Mouse (Mus musculus): Measurements from ENCODE around the gene Cln5.

Gene Cln5

DNA sequence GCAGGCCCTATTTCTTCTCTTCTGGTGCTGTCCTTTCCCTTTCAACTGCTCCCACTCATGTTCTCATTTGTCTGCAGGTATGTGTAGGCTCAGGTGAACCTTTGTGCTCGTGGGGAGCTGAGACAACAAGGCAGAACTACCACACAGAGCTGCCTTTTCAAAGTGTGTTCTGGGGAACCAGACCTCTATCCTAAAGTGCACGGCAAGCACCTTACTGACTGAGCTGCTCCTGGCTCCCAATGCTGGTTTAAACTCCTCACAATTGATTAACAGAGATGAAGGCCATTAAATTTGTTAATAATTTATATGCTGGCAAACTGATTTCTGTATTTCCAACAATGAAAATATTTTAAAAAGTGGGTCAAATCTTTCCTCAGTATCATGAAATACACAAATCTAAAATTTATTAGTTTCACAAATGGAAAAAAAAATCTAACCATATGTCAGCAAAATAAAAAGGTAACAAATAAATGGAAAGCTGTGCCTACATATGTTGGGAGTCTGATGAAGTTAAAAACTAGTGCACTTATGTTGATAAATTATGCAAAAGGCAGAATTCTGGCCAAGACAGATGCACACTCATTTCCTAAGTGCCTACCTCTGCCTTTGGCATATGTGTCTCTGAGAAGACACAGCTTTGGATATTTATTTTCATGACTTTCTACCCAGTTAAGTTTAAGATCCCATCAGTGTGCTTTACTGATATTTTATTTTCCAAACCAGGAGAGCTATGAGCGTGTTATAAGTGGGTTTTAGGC, 42.8 kb downstream of the Cln5 start:
- no peak for DNase-seq (ENCODE audit: low spot score)

DNA sequence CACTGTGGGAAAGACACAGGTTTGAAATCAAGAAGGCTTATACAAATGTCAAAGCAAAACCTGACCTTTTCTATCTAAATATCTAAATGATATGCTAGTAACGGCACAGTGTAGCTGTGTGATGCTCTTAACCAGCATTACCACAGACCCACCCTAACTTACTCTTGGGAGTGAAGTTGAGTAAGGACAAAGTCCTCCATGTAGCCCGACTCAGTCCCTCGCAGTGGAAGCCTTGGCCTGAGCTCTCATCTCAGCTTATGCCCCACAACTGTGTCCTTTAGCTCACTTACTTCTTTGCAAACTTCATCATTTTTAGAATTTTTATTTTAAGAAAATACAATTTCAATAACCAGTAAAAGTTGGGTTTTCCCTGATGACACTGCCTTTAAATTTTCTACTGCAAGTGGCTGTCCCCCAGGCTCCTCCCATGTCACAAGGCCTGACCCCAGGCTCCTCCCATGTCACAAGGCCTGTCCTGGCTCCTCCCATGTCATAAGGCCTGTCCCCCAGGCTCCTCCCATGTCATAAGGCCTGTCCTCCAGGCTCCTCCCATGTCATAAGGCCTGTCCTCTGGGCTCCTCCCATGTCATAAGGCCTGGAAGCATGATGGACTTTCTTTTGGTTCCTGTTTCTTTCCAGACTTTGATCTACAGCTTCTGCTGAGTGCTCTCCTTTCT, 45.1 kb downstream of the Cln5 start:
- DNase-seq (ENCODE audit: low spot score) = no peak

DNA sequence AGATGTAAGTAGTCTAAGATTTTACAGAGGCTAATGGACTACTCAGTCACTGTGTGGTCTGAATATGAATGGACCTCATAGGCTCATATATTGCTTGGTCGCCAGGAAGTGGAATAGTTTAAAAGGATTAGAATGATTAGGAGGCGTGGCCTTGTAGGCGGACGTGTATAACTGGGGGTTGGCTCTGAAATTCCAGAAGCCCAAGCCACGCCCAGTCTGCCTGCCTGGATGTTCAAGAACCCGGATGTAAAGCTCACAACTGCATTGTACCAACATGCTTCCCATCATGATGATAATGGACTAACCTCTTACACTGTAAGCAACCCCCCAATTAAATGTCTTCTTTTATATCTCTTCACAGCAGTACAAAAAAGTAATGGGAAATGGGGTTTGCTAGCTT, 55.7 kb downstream of the Cln5 start:
- DNase-seq (ENCODE audit: low spot score) = no peak

All from testis, postnatal 14 days (tissue).